Mouse (Mus musculus): ENCODE measurements around the gene S100a9.

S100a9 gene

DNA sequence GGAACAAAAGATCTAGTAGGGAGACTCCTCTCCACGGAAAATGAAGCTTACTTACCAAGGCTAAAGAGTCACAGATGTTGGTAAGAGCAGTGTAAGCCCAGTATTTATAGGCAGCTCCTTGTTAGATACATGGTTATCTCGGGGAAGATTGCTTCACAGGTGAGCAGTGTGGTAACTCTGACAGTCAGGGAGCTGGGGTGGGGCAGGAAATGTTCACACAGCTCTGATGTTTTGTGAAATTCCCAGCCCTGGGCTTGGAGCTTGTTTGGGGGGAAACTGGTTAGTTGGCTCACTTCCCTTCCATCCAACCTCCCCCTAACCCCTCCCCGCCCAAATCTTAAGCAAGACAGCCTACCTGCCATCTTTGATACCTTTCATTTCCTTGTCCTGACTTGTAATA lies at the start of gene S100a9:
Gene S100a9, minus strand, starts transcription at position 109 of the 400 bp plus-strand sequence.
- no peak for DNase-seq

DNA sequence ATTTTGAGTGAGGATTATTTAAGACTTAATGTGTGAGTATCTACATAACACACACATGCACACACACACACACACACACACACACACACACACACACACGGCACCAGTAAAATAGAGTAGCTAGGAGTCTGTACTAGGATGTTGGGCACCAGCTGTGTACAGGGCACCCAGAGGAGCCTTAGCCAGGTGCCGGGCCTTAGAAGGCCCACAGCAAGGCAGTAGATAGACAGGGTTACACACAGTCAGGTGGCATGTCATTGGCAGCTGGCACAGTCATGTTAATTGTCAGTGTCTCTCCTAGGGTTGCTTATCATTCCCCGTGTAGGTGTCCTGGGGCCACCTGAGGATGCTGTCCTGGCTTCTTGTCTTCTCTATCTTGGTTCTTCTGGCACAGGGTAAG lies 31.1 kb upstream of the S100a9 start, which contains the start of gene Pglyrp4:
Gene Pglyrp4, plus strand, starts transcription at position 301 of the 400 bp plus-strand sequence.
- no peak for DNase-seq

DNA sequence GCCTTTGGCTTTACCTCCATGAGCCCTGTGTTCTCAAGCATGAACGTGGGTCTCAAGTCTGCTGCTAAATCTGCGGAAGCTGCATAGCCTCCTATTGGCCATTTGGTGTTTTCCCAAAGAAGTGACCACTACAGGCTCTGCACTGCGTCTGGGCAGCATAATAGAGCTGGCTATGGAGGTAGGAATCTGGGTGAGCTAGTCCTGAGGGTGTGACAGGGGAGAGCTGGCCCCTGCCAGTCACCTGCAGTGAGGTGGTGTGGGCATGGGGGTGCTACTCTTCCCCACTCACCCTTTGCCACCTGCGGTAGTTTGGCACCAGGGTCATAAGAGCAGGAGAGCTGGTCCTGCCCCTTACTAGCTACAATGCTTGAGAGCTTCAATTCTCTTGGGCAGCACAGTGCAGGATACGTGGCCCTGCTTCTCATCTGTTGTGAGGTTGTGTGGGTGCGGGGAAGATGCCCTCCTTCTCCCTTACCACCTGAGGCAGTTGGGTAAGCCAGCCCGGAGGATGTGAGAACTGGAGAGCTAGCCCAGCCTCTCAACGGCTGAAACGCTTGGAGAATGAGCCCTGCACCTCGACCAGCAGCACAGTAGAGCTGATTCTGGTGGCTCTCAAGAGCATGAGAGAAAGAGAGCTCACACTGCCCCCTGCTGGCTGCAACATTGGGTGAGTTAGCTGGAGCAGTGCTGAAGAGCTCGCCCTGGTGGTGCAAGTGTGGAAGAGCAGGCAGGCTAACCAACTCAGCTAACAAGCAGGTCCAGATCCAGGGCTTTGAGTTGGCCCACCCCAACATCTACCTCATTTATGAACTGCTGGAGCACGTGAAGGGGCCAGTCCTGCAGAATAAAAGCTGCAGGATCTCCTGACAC lies 14.3 kb upstream of the S100a9 start:
- peak; percentile 95 for DNase-seq

DNA sequence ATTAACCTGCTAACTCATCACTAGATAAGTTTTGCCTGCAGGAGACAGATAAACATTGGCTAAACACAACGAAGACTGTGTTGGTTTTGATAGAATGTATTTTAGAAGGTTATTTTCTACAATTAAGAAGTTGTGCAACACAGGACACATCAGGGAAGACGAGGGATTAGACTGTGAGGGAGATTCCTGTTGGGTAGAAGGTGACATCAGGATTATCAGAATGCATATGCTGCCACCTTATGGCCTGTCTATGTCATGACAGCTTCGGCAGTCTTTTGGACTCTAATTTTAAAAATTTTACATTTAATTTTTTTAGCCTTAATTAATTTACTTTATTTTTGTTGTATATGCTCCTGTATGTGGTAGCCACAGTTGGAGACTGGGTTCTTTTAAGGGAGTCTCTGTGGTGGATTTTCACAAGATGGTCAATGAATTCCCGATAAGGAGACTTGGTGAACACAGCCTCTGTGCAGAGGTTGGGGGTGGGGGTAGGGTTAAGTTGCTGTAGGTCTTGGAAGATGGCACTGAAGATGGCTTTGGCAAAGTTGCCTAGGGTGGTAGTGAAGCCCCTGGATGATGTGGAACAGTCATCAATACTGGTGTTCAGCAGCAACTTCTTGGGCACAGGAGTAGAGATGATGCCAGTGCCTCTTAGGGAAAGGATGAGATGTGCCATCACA lies 13.1 kb upstream of the S100a9 start:
- DNase-seq: peak; percentile 86

DNA sequence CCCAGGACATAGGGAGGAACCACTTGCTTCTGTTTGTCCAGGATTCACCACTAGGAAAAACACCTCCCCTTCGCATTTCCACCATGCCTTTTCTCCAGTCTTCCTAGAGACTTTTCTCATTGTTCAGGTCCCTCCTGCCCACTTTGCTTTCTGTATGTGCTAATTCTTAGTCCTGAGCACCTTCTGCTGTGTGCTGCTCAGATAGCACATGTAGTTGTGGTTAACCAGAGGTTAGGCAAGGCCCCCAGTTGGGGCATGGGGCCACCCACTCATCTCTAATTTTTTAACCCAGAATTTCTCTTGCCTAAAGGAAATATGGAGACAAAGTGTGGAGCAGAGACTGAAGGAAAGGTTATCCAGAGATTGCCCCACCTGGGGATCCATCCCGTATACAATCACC lies 6.7 kb upstream of the S100a9 start:
- no peak for DNase-seq

DNA sequence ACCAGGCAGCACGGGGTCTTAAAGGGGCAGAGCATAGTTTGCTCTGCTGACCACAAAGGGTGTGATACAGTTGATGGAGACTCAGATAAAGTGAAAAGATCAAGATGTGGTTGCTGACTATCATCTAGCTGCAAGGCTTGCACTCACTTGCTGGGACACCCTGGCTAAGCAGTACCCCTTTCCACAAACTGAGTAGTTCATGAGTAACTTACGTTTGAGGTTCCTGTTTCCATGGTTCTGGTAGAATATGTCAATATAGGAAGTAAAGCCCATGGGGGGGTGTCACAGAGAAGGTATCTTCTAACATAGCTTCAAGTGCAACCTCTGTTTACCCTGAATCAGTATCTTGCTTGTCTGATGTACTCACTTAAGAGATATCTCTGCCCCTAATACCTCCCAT lies 2.0 kb downstream of the S100a9 start:
- no peak for DNase-seq

DNA sequence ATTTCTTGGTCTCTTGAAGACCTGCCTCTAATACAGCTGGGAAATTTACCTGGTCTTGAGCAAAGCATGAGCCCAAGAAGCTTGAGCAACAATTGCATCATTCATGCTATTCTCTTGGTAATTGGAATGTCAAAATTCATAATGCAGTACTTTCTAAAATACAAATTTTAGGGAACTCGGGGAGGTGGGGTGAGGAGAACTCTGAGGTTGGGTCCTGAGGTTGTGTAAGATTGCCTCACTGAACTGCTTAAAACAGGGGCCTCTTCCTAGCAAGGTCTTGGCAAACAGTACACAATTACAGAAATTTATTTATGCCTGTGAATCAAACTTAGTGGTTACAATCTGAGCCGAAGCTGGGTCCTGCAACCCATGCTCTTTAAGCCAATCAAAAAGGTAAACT lies 8.7 kb downstream of the S100a9 start:
- peak; percentile 21 for DNase-seq

DNA sequence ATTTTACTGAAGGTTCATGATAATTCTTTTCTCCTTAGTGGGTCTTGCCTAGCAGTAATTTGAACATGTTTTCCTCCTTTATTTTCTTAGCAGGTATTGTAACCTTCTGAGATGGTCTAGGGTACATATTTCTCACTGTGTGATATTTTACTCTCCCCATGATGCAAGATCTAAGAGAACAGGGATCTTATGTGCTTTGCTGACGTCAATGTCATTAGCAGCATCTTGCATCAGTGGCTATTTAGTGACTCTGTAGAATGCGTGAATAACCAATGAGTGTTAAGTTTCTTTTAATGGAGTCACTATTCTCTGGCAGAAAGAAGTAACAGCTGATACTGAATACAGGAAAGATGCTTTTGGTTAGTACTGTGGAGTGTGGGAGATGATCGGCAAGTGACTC lies 11.6 kb downstream of the S100a9 start:
- DNase-seq: no peak

DNA sequence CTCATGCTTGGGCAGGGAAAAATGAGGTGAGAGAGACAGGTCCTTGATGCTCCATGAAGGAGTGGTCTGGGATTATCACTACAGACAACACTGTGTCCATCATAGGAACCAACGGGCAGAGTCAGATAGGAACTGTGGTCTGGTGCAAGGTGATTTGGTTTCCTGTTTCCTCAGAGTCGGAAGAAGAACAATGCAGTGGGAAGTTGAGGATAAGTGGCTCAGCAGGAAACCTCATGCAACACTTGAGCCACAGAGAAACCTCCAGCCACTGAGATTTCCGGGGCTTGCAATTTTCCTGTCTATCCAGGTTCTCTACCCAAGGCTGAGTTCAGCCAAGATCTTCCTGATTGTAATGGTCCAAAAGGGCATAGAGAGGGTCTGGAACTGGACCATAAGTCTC lies 16.9 kb downstream of the S100a9 start:
- DNase-seq: peak; percentile 55

DNA sequence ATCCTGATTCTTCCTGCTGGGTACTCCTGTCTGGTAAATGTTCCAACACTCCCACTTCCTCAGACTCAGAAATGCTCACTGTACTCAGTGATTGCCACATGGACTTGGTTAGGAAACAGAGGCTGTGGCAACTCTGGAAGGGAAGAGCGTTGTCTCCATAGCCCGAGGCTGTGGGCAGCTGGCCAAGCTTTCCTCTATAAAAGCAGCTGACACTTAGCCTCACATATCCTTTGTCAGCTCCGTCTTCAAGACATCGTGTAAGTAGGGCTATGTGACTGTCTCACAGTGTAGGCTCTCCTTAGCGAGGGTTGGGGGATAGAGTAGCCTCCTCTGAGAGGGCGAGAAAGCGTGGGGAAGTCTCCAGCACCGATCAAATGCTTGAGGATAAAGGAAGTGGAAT lies 26.7 kb downstream of the S100a9 start, which contains the start of gene S100a8:
Gene S100a8, plus strand, starts transcription at position 133 of the 400 bp plus-strand sequence.
- peak; percentile 66 for DNase-seq

DNA sequence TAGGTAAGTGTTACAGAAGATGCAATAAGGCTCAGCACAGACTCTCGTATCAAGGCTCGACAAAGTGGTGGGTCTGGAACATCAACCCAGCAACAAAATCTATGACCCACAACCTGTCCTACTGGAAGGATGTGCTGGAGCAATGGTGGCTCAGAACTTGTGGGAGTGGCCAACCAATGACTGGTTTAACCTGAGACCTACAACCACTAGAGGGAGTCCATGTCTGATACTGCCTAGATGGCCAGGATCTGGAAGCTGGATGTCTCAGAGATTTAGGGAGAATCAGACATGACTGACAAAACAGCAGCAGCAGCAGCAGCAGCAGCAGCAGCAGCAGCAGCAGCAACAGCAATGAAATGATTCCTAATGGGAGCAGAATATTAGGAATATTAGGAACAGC lies 31.3 kb downstream of the S100a9 start:
- DNase-seq: no peak

DNA sequence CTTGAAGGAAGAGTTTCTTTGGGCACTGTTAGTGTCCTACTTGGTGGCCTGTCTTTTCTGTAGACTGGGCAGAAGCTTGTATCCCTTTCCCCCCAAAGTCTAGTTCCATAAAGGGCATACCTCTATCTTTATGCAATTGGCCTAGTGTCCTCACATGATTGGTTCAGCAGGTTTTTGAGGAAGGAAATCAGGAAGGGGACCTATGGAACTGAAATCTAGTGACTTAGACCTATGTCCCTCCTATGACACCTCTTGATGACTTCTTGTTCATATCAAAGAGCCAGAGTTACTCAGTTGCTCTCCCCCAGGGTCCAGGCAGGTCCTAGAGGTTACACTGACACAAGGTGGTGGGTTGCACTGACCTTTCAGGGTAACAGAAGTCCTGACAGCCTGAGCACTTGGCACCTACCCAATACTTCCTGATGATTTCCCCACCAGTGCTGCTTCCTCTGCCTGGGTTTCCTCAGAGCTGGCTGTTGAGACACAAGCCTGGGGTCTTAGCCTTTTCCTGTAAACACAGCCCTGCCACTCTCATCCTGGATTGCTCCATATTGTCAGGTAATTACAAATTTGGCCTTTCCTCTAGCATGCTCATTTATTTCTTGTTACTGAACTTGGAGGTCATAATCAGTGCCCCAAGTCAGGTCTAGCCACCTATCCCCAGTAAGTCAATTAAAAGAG lies 36.0 kb downstream of the S100a9 start:
- DNase-seq: peak; percentile 77

DNA sequence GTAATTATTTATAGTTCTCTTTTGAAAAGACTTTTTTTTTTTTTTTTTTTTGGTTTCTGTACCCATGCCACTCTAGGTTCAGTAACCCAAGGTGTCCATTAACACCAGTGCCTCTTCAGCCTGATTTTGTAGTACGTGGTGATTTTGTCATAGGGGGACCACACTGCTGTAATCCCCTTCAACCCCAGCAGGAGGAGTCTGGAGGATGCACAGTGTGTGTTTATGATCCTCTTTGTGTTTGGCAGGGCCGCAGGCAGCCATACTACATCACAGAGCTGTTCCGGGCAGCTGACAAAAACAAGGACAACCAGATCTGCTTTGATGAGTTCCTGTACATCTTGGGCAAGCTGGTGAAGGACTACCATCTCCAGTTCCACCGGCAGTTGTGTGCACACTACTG lies 38.1 kb downstream of the S100a9 start:
- peak; percentile 75 for DNase-seq

DNA sequence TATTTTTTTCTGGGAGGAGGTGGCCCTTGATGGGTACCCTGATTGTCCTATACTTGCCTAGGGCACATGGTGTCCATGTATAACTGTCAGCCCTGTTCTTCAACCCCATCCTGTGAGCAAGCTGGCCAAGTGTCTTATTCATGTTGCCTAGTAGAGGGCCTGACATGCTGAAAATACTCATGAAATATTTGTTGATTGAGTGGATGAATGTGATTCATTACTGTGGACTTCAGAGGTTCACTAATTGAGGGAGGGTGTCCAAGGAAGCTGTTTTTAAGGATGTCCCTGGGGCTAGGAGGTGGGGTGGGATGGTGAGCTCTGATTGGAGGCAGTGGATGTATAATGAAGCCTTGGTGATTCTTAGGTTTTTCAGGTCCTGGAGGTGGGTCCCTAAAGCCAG lies 41.8 kb downstream of the S100a9 start, which contains the start of gene S100a7a:
Gene S100a7a, plus strand, starts transcription at position 301 of the 400 bp plus-strand sequence.
- peak; percentile 74 for DNase-seq

DNA sequence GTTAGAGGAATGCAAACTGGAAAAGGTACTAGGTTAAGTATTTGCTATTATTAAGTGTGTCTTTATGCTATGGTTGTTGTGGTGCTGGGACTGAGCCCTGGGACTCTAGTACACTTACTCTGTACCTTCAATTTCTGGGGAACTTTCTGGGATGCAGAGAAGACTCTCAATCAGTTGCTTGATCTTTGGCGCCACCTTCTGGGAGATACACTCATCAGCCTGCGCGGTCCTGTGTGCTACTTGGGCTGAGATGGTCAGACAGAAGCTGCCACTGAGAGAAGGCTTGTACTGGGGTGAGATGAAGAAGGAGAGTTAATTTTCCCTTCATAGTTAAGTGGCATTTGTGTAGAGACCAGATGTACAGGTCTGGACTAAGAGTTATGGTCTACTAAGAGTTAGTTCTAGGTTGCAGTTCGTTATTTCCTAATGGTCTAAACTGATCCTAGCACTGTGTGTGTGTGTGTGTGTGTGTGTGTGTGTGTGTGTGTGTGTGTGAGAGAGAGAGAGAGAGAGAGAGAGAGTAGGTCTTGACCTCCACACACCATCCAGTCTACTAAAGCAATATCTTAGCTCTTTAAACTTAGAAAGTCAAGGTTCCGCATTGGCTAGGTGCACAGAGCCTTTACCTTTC lies 42.5 kb downstream of the S100a9 start:
- peak; percentile 90 for DNase-seq

DNA sequence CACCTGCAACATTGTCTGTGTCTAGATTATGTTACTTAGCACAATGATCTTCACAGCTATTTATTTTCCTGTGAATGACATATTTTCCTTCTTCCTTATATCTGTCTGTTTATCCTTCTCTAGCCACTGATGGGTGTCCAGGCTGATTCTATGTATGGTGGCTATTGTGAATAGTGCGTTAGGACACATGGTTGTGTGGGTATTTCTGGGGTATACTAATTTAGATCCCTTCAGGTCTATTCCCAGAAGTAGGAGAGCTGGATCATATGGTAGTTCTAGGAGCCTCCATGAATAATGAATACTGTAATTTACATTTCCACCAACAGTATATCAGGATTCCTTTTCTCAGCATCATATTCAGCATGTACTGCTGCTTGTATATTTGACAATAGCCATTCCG lies 45.7 kb downstream of the S100a9 start:
- DNase-seq: peak; percentile 59

DNA sequence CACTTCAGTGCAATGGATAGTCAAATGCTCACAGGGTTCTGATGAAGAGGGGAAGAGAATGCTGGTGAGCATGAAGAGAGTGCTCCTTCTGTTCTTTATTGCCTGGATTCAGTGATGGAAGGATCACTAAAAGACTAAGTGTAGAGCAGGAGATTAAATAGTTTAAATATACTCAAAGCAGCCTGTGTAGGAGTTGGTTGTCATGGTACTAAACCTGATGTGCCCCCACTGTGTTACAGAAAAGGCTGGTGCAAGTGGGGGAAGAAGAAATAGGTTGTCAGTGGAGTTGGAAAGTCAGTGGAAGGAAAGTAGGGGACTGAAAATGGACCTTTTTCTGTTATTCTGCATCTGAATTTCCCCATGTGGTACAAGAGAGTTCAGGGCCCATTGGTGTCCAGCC lies 46.5 kb downstream of the S100a9 start:
- DNase-seq: peak; percentile 33

DNA sequence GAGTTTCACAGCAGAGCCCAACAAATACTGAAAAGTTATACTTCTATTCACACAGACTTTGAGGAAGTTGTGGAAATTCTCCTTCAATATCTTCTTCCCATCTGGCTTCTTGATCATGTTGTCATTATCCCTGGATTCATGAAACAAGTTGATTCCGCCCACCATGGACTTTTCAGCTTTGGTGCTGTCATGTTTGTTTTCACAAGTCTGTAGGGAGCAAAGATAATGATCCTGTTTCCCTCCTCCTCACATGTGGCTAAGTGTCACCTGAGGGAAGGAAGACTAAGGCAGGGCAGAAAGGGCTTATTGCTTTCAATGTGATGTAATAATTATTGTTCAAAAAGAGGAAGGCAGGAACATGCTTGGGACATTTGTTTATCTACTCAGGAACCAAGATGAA lies 48.2 kb downstream of the S100a9 start:
- DNase-seq: peak; percentile 24

DNA sequence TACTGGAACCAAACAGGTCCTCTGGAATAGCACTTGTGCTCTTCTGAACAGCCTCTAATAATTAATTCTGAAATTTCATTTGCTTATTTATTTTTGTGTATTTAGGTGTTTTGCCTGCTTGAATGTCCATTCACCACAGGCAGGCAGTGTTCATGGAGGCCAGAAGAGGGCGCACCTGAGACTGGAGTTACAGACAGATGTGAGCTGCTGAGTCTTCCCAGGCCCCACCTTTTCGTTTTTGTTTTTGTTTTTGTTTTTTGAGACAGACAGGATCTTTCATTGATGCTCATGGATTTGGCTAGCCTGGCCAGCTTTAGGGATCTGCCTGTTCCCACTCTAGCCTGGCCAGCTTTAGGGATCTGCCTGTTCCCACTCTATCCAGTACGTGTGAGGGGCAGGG lies 51.3 kb downstream of the S100a9 start:
- DNase-seq: peak; percentile 88
